Mouse (Mus musculus) ES-Bruce4 (cell line): ENCODE data around the gene Cpe.

Experiments used
- CTCF ChIP-seq: IDR thresholded peaks from one replicate; pipeline ENCODE4 v1.8.1; 2011; ENCODE audit warnings: low read depth, low read length
- POLR2A ChIP-seq: IDR thresholded peaks from one replicate; pipeline ENCODE4 v1.8.1; 2011; ENCODE audit warnings: low read length; ENCODE audit not compliant: insufficient read depth

DNA sequence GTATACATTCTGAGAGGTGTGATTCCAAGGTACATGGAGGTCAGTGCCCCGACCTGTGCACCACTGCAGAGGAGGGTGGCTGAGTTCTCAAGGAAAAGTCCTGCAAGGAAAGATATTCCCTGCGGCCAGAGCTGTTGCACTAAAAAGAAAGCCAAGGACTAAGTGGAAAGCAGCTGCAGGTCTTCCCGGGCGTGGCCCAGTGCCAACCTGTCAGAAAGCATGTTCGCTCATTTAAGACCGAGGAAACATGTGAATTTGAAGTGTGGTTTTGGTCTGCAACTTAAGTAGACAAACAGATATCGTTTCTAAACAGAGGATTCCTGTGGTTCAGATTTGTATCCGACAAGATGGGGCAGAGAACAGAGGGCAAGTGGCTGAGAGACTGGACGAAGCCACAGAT is 117.9 kb downstream of the Cpe start:
- no peak for TF ChIP-seq CTCF
- TF ChIP-seq POLR2A = no peak
